Mouse (Mus musculus) stomach, postnatal 0 days (tissue): Measurements from ENCODE around the gene Gm3012.
"Not testable (repeated sequence)": the region's sequence is repeated elsewhere in the genome, so short reads cannot be mapped to it uniquely, and the experiment has no call there.

Experiments used
- CTCF ChIP-seq: IDR thresholded peaks from 2 replicates; pipeline ENCODE4 v1.5.1; 2016; ENCODE audit warnings: antibody characterized with exemption, low read depth, mild to moderate bottlenecking, moderate library complexity
- EP300 ChIP-seq: optimal IDR thresholded peaks from 2 replicates; pipeline ENCODE3; 2016; ENCODE audit warnings: antibody characterized with exemption

GRCm38 (mm10) chr14:3688483-3688882 lies 54.2 kb downstream of the Gm3012 start, which contains the start of gene Gm3043:
- TF ChIP-seq CTCF, EP300: not testable (repeated sequence)
